Mouse (Mus musculus): ENCODE results near the gene Chrm4. TPM values are rescaled to one million over a fixed set of nuclear protein-coding genes. Genes with fewer than 3 reads are reported as not detected.
A peak's percentile ranks its signal among the peaks of the same experiment; 100 is the strongest.

Gene Chrm4
- total RNA-seq, 4 experiments from 2014 or later, result 57.9 to 66.5 (median 60.3) TPM

DNA sequence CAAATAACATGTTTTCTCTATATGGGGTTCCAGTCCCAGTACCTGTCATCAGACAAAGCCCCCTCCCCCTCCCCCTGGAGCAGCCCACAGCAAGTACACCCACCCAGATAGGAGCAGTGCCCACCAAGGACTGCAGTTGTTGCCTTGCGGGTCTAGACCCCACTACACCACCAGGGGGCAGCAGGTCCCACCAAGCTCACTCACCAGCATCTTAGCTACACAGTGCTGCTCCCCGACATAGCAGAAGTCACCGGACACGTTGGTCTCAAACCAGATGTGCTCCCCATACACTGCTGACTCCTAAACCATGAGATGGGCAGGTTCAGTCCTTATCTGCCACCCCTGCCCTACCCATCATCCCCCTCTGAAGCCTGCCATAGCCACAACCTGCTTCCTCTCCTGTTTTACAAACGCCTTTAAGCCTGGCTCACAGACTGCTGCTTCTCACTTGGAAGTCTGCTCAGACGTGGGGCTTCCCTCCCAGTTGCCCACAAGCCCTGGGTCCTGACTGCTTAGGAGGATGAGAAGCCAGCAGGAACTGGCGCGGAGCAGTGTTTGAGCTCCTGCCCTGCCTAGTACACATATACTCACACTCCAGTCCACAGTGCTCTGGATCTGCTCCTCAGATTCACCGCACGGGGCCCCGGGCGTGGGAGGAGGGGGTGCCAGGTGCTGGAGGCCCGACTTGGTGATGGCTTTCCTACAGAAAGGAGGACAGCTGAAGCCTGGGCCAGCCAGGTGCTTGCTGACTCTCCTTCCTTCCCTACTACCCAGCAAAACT is 17.3 kb downstream of the Chrm4 start:
- DNase-seq (ENCODE audit: low spot score in 2 of 2), result no peak

DNA sequence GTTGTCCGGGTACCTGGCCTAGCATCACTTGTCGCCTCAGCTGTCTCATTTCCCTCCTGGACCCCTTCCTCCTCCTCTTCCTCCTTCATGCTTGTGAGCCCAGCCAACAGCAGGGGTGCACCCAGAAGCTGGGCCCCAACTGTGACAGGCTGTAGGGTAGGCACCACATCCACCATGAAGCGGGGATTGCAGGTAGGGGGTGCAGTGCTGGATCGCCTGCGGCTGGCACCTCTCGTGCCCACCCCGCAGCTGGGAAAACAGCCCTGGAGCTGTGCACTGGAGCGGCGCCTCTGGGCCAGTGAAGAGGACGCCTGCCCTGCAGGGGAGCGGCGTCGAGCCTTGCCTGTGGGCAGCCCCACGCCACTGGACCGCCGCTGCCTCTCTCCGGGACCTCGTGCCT is 18.4 kb downstream of the Chrm4 start, which contains the start of gene Gm9821:
TSS of gene Gm9821 (plus strand) at position 221 of the 400 bp plus-strand sequence.
- no peak for DNase-seq (ENCODE audit: low spot score in 2 of 2)

DNA sequence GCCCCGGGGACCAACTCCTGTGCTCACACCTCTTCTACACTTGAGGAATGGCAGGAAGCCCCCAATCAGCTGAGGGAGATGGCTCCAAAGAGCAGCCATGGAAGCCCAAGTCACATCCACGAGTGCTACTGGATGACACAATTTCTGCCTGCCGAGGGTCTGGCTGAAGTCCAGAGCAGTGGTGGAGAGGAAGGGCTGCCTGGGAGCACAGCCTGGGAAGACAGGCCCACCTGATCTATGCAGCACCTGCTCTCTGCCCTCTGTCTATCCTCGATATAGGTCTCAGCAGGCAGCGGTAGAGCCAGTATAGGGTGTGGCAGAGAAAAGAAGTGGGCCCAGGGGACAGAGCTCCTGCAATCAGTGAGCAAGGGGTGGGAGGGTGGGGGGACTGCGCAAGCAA is 19.8 kb downstream of the Chrm4 start:
- no peak for DNase-seq (ENCODE audit: low spot score in 2 of 2)

DNA sequence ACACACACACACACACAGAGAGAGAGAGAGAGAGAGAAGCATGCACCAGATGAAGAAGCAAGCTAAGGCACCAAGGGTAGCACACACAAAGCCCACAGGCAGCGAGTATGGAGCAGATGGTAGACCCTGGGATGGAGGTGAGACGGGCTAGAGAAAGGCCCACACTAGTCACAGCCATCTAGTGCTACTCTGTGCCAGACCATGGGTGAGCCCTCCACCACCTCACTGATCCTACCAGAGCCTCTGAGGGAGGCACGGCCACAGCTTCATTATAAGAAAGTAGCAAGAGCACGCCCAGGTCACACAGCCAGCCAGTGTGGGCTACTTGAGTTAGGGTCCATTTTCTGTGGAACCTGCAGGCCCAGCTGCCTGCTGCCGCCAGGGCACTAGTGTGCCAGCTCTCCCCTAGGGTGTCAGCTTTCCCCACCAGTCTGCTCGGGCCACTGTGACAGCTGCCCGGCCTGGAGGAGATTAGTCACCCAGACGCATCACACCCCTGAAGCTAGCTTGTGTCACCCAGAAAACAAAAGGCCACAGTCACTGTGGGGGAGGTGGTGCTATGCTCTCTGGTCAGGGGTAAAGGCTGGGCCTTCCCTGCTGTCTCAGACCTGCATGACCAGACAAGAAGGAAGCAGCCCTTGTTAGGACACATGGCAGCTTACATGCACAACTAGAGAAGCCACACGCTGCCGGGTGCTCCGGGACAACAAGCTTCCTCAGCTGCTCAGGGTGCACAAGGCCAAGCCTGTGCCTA is 20.5 kb downstream of the Chrm4 start:
- DNase-seq (ENCODE audit: low spot score in 2 of 2), result no peak

DNA sequence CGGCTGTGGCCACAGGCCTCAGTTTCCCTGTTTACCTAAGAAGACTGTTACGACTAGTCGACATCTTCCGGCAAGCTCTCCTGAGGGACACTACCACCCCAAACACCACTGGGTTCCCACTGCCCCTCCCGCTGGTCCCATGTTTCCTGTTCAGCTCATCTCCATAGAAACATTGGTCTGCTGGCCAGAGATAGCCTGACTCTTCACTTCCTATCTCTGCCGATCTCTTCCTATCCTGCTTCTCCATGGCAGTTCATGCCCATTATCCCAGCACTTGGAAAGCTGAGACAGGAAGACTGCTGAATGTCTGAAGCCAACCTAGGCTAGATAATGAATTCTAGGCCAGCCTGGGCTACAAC is 21.1 kb downstream of the Chrm4 start:
- no peak for DNase-seq (ENCODE audit: low spot score in 2 of 2)

DNA sequence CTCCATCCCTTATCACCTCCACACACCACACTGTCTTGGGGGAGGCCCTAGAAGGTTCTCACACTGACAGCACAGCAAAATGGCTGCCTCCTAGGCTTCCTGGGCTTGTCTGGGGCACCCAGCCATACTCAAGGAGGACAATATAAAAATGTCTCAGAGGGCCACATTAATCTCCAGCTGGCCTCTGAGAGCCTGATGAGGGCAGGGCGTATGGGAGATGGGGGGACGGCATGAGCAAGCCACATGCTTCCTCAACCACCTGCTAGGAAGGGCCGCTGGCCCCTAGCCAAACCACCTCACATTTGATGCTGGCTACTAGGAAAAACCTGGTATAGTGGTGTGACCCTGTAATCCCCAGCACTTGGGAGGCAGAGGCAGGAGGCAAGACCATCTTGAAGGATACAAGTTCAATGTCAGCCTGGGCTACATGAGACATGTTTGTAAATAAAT is 21.8 kb downstream of the Chrm4 start:
- no peak for DNase-seq (ENCODE audit: low spot score in 2 of 2)

DNA sequence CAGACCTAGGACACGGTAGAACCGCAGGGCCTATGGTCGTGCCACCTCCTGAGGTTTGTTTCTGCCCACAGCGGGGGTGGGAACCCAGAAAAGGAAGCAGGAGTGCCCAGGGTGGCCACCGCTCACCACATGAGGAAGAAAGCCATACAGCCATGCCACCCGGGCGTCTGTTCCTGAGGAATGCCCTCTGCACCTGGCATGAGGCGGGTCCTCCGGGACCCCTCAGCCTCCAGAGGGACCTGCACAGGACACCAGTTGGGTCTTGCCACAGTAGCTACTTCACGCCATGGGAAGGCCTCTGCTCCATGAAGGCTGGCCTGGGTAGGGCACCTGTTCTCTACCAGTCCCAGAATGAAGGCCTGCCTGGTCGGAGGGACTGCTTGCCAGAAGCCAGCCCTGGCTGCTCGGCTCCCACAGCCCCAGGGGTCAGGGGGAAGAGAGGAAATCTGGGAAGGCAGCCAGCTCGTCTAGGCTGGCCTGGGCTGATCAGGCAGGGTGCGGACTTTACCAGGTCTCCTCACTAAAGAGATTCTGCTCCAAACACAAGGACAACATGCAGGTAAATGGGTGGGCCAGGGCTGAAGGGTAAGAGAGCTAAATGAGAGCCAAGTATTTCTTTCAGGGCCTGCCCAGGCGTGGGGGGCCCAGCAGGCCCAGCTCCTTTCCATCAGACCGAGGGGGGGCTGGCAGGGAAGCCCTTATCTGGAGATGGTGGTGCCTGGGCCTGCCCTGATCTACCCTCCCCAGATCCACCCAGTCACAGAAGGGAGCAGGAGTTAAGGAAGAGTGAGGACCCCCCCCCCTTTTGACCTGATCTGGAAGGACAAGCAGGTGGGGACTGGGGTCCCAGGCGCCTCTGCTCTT is 22.6 kb downstream of the Chrm4 start:
- no peak for DNase-seq (ENCODE audit: low spot score in 2 of 2)

DNA sequence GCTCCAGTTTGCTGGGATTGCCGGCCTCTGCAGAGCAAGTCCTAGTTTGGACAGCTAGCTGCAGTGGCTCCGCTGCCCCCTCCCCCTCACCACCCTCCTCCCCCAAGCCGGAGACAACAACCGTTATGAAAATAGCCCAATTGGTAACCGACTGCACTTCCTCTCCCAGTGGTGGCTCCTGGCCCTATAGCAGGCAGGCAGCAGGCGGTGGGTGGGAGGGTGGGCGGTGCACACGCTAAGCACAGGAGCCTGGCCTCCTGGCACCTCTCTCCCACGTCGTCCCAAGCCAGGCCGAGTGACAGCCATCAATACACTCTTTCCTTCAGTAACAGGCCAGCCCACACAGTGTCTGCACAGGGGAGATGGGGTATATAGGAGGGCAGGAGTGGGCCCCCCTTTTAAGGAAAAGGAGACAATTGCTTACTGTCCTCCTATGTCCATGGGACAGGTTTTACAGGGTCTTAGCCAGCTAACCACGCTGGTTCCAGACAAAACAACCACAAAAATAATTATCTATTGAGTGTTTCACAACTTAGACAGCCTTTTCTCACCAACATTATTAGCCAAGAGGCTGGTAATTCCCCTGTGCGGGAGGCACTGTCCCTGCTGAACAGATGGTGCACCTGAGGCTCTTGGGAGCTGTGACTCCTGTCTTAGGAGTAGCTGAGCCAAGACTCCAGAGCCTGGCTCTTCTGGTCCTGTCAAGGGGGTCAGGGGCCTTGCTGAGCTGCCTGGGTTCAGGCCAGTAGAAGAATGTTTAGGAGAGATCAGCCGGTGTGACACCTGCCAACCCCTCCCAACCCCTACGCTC is 23.4 kb downstream of the Chrm4 start:
- DNase-seq (ENCODE audit: low spot score in 2 of 2), result no peak

DNA sequence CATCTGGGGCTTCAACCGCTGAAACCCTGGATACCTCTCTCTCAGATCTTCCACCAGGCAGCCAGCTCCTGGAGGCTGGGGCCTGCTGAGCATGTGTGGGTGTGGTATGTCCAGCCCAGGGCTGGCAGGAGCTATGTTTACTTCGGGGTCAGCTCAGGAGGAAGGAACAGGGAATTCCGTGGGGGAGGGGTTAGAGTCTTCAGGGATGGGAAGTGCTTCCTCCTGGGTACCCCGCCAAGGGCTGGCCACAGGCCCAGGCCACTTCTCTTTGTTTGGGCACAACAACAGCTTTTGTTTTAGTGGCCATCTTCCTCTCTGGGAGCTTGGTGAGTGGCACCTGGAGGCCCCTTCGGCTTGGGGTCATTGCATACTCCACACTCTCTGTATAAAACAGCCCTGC is 26.8 kb downstream of the Chrm4 start:
- no peak for DNase-seq (ENCODE audit: low spot score in 2 of 2)

DNA sequence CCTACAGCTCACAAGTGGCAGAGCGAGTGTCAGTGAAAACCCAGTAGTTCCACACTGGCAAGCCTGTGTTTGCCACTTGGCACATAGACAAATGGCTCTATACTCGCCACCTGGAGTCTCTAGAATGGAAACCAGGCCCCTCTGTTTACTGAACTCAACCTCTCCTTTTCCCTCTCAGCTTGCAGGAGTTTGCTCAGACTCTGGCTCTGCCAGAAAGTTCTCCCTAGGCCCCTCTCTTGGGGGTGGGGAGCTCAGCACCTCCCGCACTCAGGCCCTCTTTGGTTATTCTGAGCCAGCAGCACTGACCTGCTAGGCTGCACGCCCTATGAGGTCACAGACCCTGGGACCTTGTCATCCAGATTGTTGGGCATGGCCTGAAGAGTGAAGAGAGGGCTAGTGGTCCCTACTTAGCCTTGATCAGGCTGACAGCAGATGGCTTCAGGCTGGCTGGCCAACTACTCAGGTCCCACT is 28.1 kb downstream of the Chrm4 start:
- DNase-seq (ENCODE audit: low spot score in 2 of 2), result no peak

DNA sequence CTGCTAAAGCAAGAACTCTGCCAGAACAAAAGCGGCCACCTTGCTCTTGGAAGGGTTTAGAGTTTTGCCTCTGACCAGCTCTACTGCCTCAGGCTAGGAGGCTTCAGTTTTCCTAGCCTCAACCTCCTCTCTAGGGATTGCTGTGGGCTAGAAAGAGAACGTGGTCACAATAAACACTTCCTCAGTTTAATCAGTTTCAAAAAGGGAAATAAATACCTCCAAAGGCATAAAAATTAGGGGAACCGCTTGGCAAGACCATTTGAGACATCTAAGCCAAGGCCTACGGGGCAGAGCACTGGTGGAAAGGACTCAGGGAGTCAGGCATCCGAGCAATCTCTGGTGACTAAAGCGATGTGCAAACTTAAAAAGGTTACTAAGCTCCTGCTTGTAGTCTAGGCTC is 28.8 kb downstream of the Chrm4 start:
- no peak for DNase-seq (ENCODE audit: low spot score in 2 of 2)

DNA sequence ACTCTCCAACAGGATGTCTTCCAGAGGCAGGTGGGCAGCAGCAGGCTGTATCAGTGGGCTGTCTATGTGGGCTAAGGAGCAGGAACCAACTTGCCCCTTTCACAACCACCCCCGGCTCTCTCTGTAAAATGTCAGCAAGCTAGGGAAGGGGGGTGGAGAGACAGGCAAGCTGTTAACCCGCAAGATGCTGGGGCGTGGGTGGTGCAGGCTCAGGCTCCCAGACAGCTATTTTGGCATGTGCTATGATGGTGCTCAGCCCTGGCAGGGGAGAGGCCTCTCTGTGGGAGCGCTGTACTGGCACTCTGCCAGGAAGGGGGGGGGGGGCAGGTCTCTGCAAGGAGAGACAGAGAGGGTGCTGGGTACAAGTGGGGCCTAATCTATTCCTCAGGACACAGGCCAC is 30.0 kb downstream of the Chrm4 start:
- peak in 1 of 2 experiments; percentile 97 for DNase-seq (ENCODE audit: low spot score in 2 of 2)

DNA sequence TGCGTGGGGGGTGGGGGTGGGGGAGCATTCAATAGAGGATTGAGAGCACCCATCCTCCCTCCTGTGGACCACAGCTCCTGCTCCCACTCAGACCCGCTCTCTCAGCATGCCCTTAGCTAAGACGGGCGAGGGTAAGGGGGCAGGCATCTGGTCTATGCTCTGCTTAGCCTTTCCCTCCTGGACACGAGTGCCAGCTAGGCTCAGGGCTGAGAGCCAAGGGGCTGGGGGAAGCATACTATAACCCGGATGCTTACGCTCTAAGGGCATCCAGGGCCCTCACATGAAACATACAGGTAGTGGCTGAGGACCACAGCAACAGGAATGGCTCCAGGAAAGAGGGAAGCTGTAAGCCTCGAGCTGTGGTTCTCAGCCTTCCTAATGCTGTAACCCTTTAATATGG is 31.0 kb downstream of the Chrm4 start:
- DNase-seq (ENCODE audit: low spot score in 2 of 2), result no peak

DNA sequence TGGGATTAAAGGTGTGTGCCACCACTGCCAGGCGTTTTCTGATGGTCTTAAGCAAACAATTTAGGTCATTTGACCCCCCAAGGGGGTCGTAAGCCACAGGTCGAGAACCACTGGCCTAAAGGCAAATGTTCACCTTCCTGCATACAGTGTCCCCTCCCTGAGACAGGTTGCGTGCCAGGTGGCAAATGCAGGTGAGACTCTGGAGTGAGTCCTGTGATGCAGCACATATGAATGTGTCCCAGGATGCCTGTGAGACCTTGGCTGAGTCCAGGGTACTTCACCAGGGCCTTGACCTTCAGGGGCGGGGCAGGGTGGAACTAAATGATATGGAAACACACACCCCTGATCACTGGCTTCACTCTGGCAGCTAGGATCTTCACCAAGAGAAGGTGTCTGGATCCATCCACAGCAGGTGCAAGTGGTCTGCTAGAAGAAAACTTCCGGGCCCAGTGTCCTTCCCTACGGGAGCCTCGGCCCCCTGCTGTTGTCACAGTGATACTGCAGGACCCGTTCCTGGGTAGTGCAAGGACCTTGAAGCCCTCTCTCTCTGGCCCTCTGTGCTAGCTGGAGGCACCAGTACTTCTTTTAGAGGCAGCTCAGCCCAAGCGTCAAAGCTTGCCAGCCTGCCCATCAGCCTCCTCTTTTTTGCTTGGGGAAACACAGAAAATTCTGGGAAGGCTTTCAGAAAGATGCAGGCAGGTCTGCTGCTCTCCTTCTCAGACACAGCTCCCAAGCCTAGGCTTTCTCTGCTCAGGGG is 31.8 kb downstream of the Chrm4 start:
- no peak for DNase-seq (ENCODE audit: low spot score in 2 of 2)

DNA sequence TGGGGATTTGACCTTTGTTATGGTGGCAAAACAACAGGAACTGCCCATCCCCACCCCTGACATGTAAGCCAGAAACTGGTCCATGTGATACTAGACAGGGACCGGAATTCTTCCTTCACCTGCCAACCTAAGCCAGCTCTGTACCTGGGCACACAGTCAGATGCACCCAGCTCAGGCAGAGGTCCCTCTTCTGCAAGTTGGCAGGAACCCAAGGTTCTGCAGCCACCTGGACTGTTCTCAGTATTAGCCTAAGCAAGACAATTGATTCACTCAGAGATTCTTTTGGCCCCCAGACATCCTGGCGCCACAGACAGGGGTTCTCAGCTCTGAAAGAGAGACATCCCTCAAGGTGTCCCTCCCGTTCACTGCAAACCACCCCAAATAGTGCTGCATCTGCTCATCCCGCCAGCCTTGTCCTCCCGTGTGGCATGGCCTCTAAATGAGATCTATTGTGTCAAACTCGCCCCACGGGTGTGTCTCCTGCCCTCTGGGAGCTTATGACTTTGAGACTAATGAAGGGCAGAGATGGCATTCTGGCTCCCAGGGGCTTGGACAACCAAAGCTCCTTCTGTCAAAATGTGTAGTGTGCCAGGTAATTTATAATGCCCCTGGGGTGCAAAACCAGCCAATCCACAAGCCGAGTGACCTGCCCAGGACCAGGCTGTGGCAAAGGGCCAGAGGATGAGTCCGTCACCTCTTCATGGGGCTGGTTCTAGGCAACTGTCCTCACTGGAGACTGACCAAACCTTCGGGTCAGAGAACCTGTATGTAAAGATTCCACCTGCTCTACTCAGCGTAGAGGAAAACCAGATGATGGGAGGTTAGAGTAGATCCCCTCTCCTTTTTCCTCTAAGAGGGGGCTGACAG is 32.7 kb downstream of the Chrm4 start:
- DNase-seq (ENCODE audit: low spot score in 2 of 2), result no peak

DNA sequence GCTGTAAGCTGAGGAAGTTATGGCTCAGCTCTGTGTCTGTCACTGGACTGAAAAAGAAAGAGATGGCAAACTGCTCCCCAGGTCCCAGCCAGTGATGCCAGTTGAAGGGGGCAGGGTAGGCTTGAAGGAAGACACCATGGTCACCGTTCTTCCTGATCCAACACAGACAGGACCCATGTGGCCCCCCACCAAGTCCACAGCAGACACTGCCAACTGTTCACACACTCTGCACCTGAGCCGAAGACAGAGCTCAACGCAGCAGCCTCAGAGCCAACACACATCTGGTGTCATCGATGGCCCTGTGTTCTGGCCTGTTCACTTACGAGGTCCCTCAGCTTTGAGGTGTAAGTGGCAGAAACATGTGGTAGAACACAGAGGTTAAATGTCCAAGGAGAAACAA is 33.4 kb downstream of the Chrm4 start:
- DNase-seq (ENCODE audit: low spot score in 2 of 2), result no peak

DNA sequence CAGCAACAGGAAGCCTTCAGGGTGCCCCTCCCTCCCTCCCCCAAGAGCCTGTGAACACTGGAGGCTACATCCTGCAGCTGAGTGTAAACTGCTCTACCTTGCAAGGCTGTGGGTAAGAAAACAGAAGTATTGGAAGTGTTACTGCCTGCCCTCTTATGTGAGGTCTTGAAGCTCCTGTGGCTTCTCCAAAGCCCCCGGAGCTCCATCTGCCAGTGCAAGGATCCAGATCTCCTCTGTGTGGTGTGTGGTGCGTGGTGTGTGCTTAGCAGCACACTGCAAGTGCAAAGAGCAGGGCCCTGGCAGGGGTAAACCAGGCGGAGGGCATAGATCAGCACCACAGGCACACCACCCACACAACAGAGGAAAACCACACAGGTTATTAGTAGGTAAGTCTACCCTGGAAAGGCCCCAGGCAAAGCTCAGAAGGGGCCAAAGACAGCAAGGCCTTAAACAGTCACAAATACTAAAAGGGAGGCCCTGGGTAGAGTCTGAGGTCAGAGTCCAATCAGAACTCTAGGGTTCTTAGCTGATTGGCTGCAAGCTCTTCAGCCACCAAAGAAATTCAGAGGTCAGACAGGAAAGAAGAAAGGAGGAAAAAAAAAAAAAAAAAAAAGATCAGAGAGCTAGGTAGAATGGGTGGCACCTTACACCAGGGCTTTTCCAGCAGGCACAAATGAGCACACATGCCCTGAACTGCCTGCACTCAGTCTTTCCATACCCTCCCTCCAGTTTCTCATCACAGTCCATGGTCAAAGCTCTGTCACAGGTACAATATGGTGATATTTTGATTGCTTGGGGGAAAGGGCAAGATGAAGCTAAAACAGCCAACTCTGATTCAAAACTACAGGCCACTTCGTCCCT is 35.1 kb downstream of the Chrm4 start:
- DNase-seq (ENCODE audit: low spot score in 2 of 2), result no peak

DNA sequence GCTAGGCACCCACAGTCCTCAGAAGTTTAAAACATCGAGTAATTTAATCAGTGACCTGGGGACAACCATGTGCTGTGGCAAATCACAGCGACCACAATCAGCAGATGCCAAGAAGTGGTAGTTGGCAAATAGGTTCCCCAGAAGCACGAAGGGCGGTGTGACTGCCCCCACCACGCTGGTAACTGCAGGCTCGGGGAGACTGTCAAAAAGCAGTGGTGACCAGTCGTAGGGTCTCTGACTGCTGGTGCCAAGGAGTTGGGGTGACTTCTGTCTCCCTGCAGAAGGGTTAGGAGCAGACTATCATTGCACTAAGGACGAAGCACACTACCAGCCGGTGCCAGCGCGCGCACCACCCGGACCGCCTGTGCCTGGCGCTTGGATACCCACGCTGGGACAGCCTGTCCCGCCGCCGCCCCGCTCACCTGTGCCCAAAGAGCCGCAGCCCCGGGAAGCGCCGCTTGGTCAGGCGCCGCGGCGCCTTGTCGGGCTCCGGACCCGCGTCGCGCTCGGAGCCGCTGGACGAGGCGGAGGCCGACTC is 35.9 kb downstream of the Chrm4 start:
- no peak for DNase-seq (ENCODE audit: low spot score in 2 of 2)

Data from left cerebral cortex, adult 8-10 months (tissue).